Mouse (Mus musculus): ENCODE results near the gene Nkx2-5.

Gene Nkx2-5

DNA sequence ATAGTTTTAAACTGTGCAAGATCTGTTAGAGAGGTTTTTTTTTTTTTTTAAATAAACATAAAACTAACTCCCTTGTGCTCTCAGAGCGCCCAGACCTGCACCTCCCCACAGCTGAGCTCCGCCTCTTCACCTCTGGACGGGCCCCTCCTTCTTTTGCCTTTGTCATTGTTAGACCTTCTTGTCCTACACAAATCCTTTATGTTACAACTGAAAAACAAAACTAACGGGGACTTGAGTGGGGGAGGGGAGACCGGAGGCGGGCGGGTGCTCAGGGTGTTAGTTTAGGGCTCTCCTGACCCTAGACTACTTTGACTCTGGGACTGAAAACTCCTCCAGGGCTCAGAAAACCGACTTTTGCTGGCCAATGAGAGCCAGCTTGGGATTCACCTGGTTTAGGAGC is 8.9 kb downstream of the Nkx2-5 start:
- DNase-seq = no peak

DNA sequence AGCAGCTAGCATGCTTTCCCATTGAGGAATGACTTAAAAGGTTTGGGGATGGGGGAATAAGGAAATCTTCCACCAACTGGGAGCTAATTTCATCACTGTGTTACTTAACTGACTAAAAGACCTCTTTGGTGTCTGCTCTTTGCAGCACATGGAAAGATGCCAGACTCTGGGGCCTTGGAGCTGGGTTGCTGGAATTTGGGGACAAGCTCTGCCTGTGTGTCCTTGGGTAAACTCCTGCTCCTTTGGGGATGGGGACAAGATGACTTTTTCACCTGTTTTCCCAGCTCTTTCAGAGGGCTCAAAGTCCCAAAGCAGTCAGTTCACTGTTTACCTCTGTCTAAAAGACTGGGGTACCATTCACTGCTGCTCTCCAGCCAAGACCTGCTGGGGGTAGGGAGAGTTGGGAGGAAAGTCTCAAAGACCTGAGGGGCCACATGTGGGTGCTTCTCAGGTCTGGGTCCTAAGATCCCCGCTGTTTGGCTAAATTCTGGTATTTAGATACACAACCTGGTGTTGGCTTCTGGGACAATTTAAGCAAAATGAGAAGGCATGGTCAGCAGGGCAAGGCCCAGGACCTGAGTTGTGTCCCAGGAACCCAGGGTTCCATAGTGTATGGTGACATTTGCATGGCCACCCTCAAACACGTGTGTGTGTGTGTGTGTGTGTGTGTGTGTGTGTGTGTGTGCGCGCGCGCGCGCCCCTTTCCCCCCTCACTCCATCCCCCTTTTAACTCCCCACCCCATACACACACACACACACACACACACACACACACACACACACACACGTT is 9.6 kb downstream of the Nkx2-5 start:
- DNase-seq = no peak

DNA sequence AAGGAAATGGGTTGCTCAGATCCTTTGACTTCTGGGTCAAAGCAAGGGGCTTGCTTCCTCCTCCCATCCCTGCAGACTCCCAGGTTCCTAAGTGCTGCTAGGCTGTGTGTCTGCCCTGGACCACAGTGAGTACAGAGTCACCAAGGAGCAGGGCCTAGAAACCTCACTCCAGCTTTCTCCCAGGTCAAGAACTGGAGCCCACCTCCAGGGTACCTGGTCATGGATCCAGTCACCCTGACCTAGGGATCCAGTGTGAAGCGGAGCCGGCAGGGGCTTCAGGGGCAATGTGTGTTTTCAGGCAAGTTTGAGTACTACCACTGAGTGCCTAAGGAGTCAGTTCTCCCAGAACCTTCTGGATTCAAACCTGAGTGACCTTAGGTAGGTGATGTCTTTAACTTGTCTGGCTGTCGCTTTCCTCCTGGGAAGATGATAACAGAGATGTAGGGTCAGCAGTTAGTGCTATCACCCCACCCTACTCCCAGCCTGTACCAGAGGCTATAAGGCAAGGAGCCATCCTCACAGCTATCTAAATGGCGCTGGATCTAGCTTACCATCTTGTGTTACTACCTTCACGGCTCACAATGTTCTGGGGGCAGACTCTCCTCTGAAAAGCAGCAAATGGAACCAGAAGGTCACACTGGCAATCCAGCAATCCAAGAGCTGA is 10.4 kb downstream of the Nkx2-5 start:
- DNase-seq = no peak

DNA sequence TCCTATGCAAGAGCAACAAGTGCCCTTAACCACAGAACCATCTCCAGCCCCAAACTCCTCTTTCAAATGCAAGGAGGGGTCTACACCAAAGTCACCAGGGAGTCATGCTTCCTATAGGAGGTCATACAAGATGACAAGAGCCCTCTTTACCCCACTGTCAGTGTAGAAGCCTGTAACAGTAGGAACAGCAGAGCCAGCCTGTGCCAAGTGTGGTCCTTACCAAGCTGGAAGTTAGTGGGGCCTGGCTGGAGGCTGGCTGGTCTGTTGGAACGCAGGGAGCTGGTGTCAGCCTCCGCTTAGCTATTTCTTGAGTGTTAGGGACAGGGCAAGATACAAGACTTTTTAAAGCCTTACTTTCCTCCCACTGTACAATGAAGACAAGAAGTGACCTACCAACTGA is 11.0 kb downstream of the Nkx2-5 start:
- DNase-seq = no peak

DNA sequence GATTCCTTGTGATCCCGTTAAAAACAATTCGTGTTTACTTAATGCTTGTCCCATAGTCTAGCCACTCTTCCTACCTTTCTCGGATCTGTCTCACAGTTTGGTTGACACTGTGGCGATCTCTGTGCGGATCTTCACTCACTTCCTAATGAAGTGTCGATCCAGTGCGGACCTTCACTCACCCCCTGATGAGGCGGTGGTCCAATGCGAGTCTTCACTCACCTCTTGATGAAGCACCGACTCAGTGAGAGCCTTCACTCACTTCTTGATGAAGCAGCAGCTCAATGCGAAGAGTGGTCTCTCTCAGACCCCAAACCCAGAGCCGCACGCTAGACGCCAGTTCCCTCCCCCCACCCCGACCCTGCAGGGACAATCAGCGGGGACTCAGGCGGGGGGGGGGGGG is 18.7 kb downstream of the Nkx2-5 start:
- DNase-seq = no peak

GRCm38 (mm10) chr17:26817776-26818175 is 27.0 kb downstream of the Nkx2-5 start:
- DNase-seq = no peak

DNA sequence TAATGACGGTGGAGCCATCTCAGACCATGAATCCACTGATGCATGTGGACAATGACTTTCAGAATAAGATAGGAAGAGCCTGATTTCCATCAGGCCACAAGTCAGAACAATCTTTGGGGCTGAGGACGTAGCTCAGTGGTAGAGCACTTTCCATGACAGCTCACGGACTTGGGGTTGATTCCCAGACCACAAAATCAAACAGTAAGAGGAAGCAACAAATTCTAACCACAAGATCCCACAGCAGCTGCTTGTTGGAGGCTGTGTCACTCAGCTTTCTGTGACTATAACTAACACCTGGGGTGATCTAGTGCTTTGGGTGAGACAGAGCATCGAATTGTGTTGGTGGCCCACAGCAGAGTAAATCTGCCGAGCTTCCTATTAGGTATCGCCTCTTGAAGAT is 28.0 kb downstream of the Nkx2-5 start:
- no peak for DNase-seq

DNA sequence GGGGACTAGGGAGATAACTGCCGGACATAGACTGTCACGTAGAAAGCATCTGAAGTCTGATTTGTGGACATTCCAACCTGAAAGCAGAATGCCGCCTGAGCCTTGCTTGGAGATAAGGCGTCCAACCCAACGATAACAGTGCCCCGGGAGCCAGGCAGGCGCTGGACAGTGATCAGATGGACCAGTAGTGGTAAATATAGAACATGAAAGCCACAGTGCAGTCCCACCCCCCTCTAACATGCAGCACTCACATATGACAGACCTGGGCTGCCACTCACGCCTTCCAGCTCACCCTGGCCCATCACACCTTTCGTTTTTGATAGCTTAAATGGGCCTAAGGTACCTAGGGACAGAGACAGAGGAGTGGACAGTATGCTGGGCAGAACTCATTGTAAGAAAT is 31.3 kb downstream of the Nkx2-5 start:
- DNase-seq = no peak

- no peak for DNase-seq
These were observed 32.2 kb downstream of the Nkx2-5 start for GRCm38 (mm10) chr17:26812607-26813006.

GRCm38 (mm10) chr17:26802886-26803285 is 41.9 kb downstream of the Nkx2-5 start:
- DNase-seq = no peak

DNA sequence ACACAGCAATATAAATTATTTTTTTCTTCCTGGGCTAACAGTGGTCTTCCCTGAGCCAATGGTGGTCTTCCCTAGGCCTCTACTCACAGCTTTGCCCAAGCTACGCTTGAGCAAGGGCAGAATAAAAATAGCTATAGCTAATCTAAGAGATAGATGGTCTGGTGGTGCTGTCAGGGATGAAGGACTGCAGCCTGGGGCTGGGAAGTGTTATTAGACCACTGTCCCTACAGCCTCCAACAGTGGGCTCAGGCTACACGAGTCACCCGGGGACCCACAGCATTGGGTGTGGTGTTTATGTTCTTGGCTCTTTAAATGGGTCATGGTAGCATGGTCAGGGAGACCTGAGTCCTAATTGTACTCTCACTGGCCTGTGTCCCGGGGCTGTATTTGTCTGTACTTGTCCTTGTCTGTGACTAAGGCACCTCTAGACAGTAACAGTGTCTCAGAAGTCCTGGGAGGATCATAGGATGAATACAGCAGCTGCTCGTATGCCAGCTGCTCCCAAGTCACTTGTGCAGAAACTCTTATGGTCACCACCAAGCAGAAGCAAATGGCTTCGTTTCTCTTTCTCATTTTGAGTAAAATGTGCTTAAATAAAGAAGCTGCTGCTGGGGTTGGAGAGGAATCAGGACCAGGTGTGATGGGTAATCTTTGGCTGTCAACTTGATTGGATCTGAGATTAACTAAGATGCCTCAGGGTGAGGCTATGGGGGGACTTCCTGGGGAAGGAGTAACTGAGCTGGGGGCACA is 47.3 kb downstream of the Nkx2-5 start:
- DNase-seq = no peak

DNA sequence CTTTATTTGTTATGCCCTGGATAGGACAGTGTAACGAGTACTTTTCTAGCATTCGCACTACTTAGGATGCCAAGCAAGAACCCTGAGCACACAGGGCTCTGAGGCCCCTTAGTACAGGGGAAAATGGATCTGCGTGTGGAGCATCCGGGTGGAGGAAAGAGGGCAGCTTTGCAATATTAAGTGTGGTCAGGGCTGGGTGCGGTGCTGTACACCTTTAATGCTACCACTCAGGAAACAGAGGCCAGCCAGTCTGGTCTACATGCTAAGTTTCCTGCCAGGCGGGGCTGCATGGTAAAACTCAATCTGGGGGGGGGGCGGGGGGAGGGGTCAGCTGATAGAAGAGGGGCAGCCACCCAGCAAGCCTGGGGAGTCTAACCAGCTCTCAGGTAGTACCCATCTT is 49.4 kb downstream of the Nkx2-5 start:
- no peak for DNase-seq

DNA sequence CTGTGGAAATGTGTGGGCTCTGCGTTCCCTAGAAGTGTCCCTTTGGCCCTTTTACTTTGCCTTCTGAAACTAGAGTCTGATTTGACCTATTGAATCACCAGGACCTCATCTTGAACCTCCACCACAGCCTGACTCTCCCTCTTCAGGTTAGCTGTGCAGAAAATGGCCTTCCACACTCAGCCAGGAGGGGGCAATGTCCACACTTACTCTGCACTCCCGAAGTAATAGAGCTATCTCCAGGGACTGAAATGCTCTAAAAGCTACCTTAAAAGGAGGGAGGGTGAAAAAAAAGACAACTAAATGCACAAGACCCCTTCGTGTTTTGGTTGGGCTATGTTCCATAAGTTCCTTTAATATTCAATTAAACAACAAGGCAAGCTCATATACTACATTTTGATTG is 50.1 kb downstream of the Nkx2-5 start:
- no peak for DNase-seq

DNA sequence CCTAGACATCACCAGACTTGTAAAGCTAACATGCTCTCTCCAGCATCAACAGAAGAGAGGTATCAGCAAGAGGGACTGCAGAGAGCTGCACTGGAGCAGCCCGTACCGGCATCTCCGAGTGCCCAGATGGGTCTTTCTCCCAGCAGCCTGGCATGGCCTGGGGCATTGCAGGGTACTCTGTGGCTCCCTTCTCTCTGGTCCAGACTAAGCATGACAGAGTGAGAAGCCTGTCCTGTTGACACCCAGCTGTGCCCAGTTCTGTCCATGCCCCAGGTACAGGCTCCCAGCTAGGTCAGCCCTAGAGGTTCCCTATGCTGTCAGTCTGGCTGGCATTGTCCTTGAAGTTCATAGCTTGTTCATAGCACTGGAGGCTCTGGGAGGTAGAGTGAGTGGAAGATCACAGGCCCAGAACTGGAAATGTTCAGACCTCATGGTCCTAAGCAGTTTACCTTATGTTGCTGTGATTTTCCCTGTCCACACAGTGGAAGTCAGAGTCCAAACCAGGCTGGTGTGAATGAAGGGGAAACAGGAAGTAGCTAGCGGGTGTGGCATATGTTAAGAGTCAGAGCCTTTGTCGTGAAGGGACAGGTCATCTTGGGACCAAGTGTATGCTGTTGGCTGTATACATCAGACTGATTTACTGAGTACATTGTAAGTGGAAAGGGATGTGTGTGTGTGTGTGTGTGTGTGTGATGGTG is 51.6 kb downstream of the Nkx2-5 start:
- DNase-seq = no peak

DNA sequence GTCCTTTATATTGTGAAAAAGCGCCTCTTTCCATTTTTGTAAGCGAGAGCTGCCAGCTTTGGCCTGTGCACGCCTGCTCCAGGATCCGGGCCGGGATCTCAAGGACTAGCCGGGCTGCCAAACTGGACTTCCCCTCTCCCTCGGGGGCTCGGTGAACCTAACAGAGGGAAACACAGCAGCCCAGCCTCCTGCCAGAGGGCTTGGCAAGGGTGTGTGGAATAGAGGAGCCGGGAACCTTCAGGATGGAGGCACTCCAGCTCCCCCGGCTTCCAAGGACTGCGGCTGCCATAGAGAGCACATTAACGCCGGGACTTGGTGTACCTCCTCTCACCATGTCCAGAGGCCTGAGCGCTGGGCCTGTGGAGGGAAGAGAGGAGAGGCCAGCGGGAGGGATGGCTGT is 52.7 kb downstream of the Nkx2-5 start:
- no peak for DNase-seq

DNA sequence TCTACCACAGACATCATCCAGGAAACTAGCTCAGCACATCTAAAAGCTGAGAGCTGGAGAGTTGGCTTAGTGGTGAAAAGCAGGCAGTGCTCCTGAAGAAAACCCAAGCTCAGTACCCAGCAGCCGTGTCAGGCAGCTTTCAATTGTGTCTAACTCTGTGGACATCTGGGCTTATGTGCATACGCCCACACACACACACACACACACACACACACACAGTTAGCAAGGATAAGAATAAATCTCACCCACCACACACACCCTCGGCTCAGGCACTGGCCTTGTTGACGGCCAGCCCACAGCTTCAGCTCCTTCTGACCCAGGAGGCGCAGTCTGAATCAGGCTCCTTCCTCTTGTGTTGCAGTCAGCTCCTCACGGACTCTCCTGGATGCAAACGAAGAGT is 53.2 kb downstream of the Nkx2-5 start:
- DNase-seq = no peak

GRCm38 (mm10) chr17:26790269-26791214 is 54.3 kb downstream of the Nkx2-5 start:
- no peak for DNase-seq

GRCm38 (mm10) chr17:26789460-26790268 is 55.1 kb downstream of the Nkx2-5 start:
- DNase-seq = no peak

DNA sequence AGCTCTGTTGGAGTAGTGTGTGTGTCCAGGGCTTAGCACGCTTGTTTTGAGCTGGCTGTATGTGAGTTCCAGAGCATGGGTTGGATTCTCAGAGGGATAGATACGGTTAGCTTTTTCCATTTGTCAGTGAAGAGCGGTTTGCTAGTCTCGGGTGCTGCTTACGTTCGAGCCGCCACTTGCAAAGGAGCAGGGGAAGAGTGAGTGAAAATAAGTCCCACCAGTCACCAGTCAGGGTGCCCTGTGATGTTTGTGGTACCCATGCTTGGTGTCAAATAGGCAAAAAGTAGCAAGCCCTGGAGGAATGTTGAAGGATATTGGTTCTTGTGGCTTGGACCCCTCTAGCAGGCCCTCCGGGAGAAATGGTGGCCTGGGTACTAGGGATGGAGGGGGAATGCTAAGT is 55.8 kb downstream of the Nkx2-5 start:
- DNase-seq = no peak

All from cerebellum, adult 9-10 months (tissue).